Mouse (Mus musculus) T-helper 17 cell (primary cell): ENCODE results near the gene Sik1.
"Not testable (repeated sequence)": the region's sequence is repeated elsewhere in the genome, so short reads cannot be mapped to it uniquely, and the experiment has no call there.

Source experiments
- in situ Hi-C, 2 experiments: fragments of 300-600 bp; cut with MboI, MseI; formaldehyde crosslinking; loops; 1 replicate in 1 of 2; 2 replicates in 1 of 2; pipeline ENCODE4 v1.15.1; 2025; ENCODE audit warnings: high pct_unique_total_duplicates in 2 of 2

Gene Sik1

DNA sequence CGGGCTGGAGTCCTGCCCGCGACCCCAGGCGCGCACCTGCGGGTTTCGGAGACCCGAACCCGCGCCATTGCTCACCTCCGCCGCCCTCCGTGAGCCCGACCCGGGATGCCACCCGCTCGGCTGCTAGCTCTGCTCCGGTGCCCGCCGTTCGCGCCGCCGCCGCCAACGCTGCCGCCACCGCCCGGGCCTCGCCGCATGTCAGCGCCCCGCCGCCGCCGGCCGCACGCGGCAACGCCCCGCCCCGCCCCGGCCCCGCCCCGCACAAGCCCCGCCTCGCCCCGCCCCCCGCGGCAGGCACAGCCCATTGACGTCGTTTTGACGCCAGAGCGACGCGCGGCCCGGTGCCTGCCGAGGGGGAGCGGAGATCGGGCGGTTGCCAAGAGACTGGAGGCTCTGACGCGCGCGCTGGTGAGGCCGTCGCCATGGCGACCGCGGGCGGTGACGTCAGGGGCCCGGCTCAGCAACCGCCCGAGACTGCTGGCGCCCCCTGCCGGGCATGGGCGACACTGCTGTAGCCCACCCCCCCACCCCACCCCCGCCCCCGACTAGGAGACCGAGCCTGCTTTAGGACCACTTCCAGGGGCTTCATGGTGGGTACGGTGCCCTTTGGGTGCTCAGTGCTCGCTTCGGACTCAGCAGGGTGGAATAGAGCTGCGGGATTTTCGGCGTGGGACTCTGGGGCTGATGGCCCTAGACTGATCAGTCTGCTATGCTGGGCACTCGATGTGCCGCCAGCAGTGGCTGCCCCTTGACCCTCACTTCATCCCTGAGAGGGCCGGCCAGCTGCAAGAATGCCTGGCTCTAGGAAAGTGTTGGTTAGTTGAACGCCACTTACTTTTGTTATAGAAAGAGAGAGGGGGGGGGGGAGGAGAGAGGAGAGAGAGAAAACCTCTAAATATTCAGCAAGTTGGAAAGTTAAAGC is at the start of gene Sik1:
Sik1 (minus strand) TSS at position 208 of the 922 bp plus-strand sequence.
- in situ Hi-C loops = loop anchor here (5.0 to 10.0 kb wide), 2 partner anchors 161 to 164 kb away; no protein-coding TSS in a partner anchor

GRCm38 (mm10) chr17:31905201-31905790 is 49.7 kb upstream of the Sik1 start:
- in situ Hi-C loops = no loop called here

DNA sequence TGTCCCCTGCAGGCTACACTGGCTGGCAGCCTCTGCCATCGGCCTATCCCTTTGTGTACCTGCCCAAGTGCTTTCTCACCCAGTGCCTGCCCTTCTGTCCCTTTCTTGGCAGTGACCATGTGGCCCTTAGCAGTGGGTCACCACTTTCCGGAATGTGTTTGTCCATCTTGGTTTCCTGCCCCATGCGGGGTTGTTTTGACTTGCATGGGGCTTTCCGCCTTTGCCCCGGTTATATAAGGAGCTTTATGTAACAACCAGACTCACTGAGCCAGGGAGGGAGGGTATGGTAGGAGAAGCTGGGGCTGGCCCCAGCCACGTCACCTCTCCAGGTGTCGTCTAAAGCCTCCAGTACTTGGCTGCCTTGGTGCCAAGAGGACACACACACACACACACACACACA is 48.4 kb upstream of the Sik1 start:
- in situ Hi-C loops = no loop called here

- in situ Hi-C loops = no loop called here
Observed at GRCm38 (mm10) chr17:31902630-31903198, 47.1 kb upstream of the Sik1 start.

- in situ Hi-C loops = no loop called here
Observed at GRCm38 (mm10) chr17:31901461-31902204, 46.0 kb upstream of the Sik1 start.

DNA sequence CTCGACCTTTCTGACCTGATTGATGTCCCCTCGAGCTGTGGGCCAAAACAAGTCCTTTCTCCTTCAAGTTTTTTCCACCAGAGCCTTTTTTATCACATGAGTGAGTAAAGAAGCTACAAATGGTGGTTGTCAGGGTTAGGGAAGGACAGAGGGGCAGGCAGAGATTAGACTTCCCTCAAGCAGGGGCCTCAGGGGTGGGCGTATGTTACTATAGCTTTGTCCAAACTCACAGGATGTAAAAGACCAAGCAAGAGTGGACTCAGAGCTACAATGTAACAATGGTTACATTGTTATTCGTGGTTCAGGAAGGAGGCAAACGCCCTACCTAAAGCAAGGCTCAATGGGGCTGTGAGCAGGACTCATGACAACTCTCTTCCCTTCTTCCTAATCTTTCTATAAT is 43.3 kb upstream of the Sik1 start:
- in situ Hi-C loops = no loop called here

GRCm38 (mm10) chr17:31897186-31897793 is 41.7 kb upstream of the Sik1 start:
- in situ Hi-C loops = no loop called here

DNA sequence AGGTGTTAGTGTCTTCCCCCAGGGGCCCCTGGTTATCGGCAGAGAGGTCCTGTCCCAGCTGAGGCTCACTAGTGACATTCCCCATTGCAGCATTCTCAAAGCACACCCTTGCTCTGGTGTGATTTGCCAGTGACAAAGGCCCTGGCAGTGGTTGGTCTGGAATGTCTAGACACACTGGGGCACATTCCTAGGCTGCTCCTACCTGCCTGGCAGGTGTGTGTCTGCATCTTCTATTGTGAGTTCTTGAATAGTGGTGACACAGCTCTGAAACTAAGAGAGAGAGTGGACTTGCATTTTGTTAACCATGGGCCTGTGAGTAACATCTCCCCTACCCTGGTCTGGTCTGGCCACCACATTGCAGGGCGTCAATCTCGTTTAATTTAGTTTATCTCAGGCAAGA is 41.1 kb upstream of the Sik1 start:
- in situ Hi-C loops = no loop called here

DNA sequence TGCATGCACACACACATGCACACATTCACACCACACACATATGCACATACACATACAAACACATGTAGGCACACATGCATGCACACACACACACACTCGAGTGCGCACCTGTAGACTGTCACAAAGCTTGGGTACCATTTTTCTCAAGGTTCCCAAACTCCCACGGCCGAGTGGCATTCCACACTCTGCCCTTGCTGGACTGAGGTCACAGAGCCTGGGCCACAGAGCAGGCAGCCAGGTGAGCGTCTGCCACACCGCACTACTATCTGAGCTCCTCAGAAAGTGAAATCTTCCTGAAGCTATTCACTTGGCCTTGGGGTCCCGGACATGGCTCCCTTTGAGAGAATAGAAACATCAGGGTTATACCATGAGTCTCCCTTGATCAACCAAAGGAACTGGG is 40.7 kb upstream of the Sik1 start:
- in situ Hi-C loops = no loop called here

DNA sequence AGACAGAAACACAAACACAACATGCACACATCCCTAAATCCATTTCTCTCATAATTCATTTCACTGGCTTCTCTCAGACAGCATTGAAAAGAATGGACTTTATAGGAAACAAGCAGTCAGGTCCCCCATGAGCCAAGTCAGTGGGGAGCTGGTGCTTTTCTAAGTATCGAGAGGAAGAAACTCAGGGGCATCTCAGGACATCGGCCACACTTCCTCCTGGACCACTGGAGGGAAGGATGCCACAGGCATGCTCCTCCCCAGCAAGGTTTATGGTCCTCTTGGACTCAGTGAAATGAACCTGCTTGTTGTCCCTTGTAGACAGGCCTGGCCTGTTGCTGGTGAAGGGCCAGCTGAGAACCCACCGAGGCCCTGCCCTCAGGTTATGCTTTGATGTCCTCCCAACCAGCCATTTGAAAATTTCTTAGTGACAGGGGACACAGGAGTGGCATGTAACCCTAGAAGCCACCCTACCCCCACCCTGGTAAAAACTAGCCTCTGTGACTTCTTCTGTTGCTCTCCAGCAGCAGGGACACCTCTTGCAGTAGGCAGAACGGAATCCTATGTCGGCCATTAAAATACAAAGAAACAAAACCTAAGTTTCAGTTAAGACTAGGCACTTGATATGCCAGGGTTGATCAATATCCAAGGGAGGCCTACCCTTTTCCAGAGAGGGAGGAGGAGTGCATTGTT is 37.9 kb upstream of the Sik1 start:
- in situ Hi-C loops = no loop called here

- in situ Hi-C loops = no loop called here
Observed at GRCm38 (mm10) chr17:31892750-31893149, 37.1 kb upstream of the Sik1 start.

DNA sequence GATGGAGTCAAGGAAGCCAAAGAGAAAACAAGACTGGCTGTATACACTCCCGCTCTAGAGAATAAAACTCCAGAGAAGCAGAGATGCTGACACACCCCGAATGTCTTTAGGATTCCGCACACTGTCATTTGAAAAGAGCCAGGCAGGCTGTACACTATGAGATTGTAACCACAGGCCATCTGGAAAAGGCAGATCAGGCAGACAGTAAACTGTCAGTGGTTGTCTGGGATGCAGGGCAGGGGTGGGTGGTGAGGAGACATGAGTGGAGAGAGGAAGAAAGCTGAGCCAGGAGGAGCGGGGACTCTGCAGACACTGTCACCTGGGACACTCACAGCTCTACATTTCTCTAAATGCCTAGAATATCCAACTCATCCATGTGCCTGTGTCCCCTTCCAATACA is 36.3 kb upstream of the Sik1 start:
- in situ Hi-C loops = no loop called here

DNA sequence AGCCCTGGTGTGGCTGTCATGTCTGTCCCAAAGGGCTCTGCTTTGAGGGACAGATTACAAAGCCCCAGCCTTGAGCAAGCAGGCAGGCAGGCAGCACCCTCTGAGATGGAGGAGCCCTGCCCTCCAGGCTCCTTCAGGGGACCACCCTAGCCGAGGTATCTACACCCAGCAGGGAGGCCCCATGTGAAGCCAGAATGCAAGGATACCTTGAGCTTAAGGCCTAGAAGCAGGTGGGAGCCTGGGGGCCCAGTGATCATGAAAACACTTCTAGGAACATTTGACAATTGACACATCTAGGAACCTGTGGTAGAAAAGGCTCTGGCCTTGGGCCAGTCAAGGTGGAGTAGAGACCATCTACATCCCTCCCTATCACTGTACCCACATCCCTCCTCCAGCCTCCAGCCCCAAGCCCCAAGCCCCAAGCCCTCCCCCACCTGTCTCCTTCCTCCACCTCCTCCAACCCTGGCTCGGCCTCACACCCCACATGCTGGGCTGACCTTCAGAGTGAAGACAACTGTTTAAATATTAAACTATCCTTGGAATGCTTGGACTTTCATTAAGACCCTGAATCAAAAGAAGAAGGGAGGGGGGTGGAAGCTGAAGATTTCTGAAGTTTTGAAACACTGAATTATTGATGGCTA is 34.8 kb upstream of the Sik1 start:
- in situ Hi-C loops = no loop called here

GRCm38 (mm10) chr17:31889446-31890201 is 34.0 kb upstream of the Sik1 start:
- in situ Hi-C loops = no loop called here

DNA sequence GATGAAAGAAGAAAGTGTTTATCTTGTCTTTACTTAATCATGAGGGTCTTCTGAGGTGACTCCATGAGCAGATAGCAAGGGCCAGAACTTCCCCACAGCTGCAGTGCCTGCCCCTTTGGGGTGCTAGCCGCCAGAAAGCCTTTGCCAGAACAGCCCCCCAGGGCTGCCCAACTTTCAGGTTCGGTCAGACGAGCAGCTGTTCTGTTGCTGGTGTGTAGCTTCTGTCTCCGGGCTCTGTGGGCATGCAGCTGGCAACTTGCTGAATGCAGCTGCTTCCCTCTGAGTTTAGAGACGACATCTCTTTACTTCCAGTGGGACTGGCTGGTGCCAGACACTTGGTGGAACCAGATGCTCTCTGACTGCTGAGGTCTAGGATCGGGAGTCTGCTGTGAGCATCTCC is 32.9 kb upstream of the Sik1 start:
- in situ Hi-C loops = no loop called here

- in situ Hi-C loops = not testable (repeated sequence)
Observed at GRCm38 (mm10) chr17:31884676-31885075, 29.1 kb upstream of the Sik1 start.

DNA sequence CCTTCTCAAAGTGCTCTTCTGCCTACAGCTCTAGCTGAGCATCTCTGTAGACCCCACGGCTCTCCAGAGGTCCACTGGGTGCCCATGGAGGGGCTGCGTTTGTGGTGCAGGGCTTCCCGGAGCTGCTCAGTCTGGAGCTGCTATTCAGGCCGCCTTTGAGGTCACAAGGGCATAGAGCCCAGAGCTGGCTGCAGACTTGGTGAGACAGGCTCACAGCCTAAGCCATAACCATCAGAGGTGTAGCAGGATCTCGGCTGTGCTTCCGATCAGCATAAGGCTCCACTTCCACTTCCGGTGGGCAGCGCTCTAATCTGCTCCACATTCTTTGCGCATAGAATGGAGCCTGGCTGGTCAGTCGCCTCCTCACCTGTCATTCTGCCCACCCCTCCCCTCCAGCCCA is 23.8 kb upstream of the Sik1 start:
- in situ Hi-C loops = no loop called here

GRCm38 (mm10) chr17:31877650-31878141 is 22.1 kb upstream of the Sik1 start:
- in situ Hi-C loops = no loop called here

- in situ Hi-C loops = no loop called here
Observed at GRCm38 (mm10) chr17:31877181-31877581, 21.6 kb upstream of the Sik1 start.

- in situ Hi-C loops = no loop called here
Observed at GRCm38 (mm10) chr17:31876775-31877174, 21.2 kb upstream of the Sik1 start.
